Mouse (Mus musculus): ENCODE data around the gene Hnrnpul1.
A peak's percentile ranks its signal among the peaks of the same experiment; 100 is the strongest.

DNA sequence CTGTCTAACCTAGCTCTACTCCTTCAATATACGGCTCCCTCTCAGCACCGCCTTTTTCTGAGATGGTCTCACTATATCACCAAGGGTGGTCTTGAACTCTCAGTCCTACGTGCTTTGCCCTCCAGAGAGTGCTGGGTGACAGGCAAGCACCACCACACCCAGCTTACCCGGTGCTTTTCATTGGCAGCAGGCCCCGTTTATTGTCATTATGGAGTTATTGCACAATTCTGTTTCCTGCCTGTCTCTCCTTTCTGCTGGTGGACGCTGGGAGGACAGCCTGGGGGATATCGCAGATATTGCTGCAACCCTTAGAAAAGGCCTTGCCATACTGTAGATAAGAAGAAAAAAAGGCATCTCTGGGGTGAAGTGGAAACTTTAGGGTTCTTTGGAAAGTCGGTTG is 36.1 kb upstream of the Hnrnpul1 start:
- TF ChIP-seq CTCF (IDR thresholded peaks at IDR 0.05) = no peak
- TF ChIP-seq EP300 (IDR thresholded peaks at IDR 0.05) = 0 out of 2 replicates have a peak, but pooled peaks have one; percentile 18

All from lung, postnatal 0 days (tissue).